Mouse (Mus musculus) liver, embryonic 14.5 days (tissue): ENCODE results near the gene Nanos3. TPM values are rescaled to one million over a fixed set of nuclear protein-coding genes. Genes with fewer than 3 reads are reported as not detected.

Source experiments
- ATAC-seq: fragments of 200-750 bp; cut with Nextera tagmentation; 2 replicates; pipeline ENCODE4 v1.8.0; 2017; ENCODE audit warnings: moderate number of reproducible peaks, mild to moderate bottlenecking, moderate library complexity; ENCODE audit not compliant: insufficient read depth
- DNase-seq, 3 experiments: peaks; one replicate each; pipeline ENCODE4 v3.0.0-alpha.2; 2012 to 2013; ENCODE audit warnings: low read depth in 3 of 3, low spot score in 3 of 3
- H3K27ac ChIP-seq: fragments of 300-500 bp; sonication (generic); 2 replicates; pipeline ENCODE4 v1.5.1; 2014; ENCODE audit warnings: moderate library complexity, mild to moderate bottlenecking, control low read depth, inconsistent platforms
- H3K27me3 ChIP-seq: fragments of 300-500 bp; sonication (generic); 2 replicates; pipeline ENCODE4 v1.6.1; 2014; ENCODE audit warnings: mild to moderate bottlenecking, low read length, moderate library complexity; ENCODE audit not compliant: control insufficient read depth, insufficient read depth
- H3K36me3 ChIP-seq: fragments of 300-500 bp; sonication (generic); replicated peaks from 2 replicates; pipeline ENCODE4 v1.6.1; 2014; ENCODE audit warnings: low read depth; ENCODE audit not compliant: control insufficient read depth, insufficient read depth
- H3K4me1 ChIP-seq, 2 experiments: fragments of 200-500 bp in 1 of 2; fragments of 300-500 bp in 1 of 2; sonication (generic) in 1 of 2; replicated peaks; 2 replicates each; pipeline ENCODE4 v1.6.1; 2012 to 2014; ENCODE audit warnings: antibody characterized with exemption in 1 of 2, inconsistent platforms in 1 of 2, low read length in 1 of 2; ENCODE audit not compliant: control insufficient read depth in 2 of 2, insufficient read depth in 2 of 2
- H3K4me2 ChIP-seq: fragments of 300-500 bp; sonication (generic); 2 replicates; pipeline ENCODE4 v1.6.1; 2014; ENCODE audit warnings: low read depth, mild to moderate bottlenecking, control low read depth, moderate library complexity
- H3K4me3 ChIP-seq, 2 experiments: fragments of 200-500 bp in 1 of 2; fragments of 300-500 bp in 1 of 2; sonication (generic) in 1 of 2; 2 replicates each; pipeline ENCODE4 v1.5.1; 2012 to 2014; ENCODE audit warnings: low read depth in 2 of 2, low read length in 2 of 2, mild to moderate bottlenecking in 2 of 2, control low read depth in 1 of 2, inconsistent platforms in 1 of 2, moderate library complexity in 1 of 2; ENCODE audit not compliant: insufficient read depth in 1 of 2
- H3K9ac ChIP-seq: fragments of 300-500 bp; sonication (generic); replicated peaks from 2 replicates; pipeline ENCODE4 v1.6.1; 2014; ENCODE audit warnings: mild to moderate bottlenecking, control low read depth, moderate library complexity
- H3K9me3 ChIP-seq: fragments of 300-500 bp; sonication (generic); 2 replicates; pipeline ENCODE4 v1.6.1; 2016; ENCODE audit warnings: low read length, mixed read lengths; ENCODE audit not compliant: control insufficient read depth
- CTCF ChIP-seq: IDR thresholded peaks from 2 replicates; pipeline ENCODE4 v1.5.1; 2016; ENCODE audit warnings: antibody characterized with exemption, low read depth, control low read depth
- EP300 ChIP-seq: IDR thresholded peaks from 2 replicates; pipeline ENCODE4 v1.6.1; 2016; ENCODE audit warnings: antibody characterized with exemption, low read depth
- WGBS: fragments of 180-500 bp; shearing (Covaris S2); extraction: QIAGEN DNeasy Blood & Tissue Kit; methylation state at CpG from one replicate; pipeline ENCODE4 v1.1.7; 2014; ENCODE audit not compliant: insufficient replicate concordance; 5-methylcytosine and 5-hydroxymethylcytosine counted together
- polyA plus RNA-seq, 2 experiments: library from polyadenylated mRNA; depleted of rRNA in 1 of 2; stranded (reverse) in 1 of 2; unstranded in 1 of 2; fragments of >200 nt; fragmentation: Nextera tagmentation in 1 of 2; extraction: Ambion mirVana in 1 of 2; gene quantifications; 2 replicates each; pipeline versions ENCODE4 v1.2.1 to v1.2.3; 2012 to 2014

Nanos3 gene
- 0.12 TPM in 1 of 2 replicates, not detected in the other for polyA plus RNA-seq (2012; rRNA removed)
- polyA plus RNA-seq (2014; fragmentation: Nextera tagmentation; extraction: Ambion mirVana) = not detected in 2 replicates

- no peak for DNase-seq
- Histone ChIP-seq H3K9ac (no peak within 1 kb of the TSS), H3K4me1 (peaks cover 0 to 16% of the 10 kb centered on the region in 2 experiments; a peak in 2 of 4 replicates)
Measured at GRCm38 (mm10) chr8:84185117-84185516, at the start of gene Nanos3. Nanos3 (minus strand) TSS chr8:84185217.

DNA sequence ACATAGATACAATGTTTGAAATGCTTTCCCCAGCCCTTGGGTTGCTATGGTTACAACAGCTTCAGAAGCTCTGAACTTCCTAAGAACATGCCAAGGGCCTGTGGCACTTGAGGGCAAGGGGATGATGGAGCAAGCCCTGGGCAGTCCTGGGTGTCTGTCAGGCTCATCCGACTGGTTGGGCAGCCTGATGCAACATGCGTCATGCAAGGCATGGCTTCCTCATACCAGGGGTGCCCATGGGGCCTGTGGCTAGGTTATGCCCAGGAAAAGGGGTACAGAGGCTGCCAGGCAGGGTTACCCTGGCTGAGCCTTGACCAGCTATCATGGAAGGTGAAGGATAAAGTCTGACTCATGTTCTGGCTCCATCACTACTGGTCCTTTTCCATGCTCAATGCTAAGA is 48.0 kb upstream of the Nanos3 start:
- Histone ChIP-seq H3K36me3 (no peaks in the 10 kb centered on the region), H3K4me2 (no peak overlapping the region), H3K4me1 (peaks cover 2 to 4% of the 10 kb centered on the region in 2 experiments; a peak in 3 of 4 replicates), H3K27ac (no peak overlapping the region), H3K9ac (no peak overlapping the region), H3K4me3 (no peak overlapping the region), H3K9me3 (no peaks in the 10 kb centered on the region), H3K27me3 (no peaks in the 10 kb centered on the region)
- 59% methylated on average over 2 of the region's 2 CpGs for WGBS
- ATAC-seq (no peak), DNase-seq (no peak)
- TF ChIP-seq EP300 (no peak), CTCF (no peak)

More at GRCm38 (mm10) chr8:84185117-84185516, at the start of gene Nanos3:
- Histone ChIP-seq H3K9me3 (no peaks in the 10 kb centered on the region), H3K36me3 (no peaks in the 10 kb centered on the region), H3K4me3 (peak within 1 kb of the TSS; percentile 53 to 58; a peak in 3 of 4 replicates), H3K27ac (no peak within 1 kb of the TSS), H3K4me2 (peak within 1 kb of the TSS; percentile 64), H3K27me3 (peaks cover 26% of the 10 kb centered on the region)
- no peak for ATAC-seq
- WGBS = 73% methylated on average over 7 of the region's 7 CpGs
- TF ChIP-seq CTCF (no peak), EP300 (no peak)

GRCm38 (mm10) chr8:84230735-84231134 is 45.7 kb upstream of the Nanos3 start:
- Histone ChIP-seq H3K27ac (no peak overlapping the region), H3K36me3 (no peaks in the 10 kb centered on the region), H3K9me3 (no peaks in the 10 kb centered on the region), H3K4me3 (no peak overlapping the region), H3K27me3 (no peaks in the 10 kb centered on the region), H3K9ac (no peak overlapping the region), H3K4me1 (no peaks in the 10 kb centered on the region), H3K4me2 (no peak overlapping the region)
- WGBS = 61% methylated on average over 17 of the region's 17 CpGs
- TF ChIP-seq EP300 (no peak), CTCF (peak; percentile 57; the same call in 1 of the 2 replicates)
- no peak for DNase-seq
- no peak for ATAC-seq

- 79% methylated on average over 21 of the region's 21 CpGs for WGBS
- Histone ChIP-seq H3K4me1 (no peaks in the 10 kb centered on the region), H3K9ac (no peak overlapping the region), H3K9me3 (no peaks in the 10 kb centered on the region), H3K36me3 (no peaks in the 10 kb centered on the region), H3K4me3 (no peak overlapping the region), H3K27ac (no peak overlapping the region), H3K27me3 (no peaks in the 10 kb centered on the region), H3K4me2 (no peak overlapping the region)
- TF ChIP-seq CTCF = no peak
- TF ChIP-seq EP300 = no peak
- DNase-seq (no peak), ATAC-seq (no peak)
Measured at GRCm38 (mm10) chr8:84223322-84224029, 38.5 kb upstream of the Nanos3 start.

GRCm38 (mm10) chr8:84222566-84223165 is 37.6 kb upstream of the Nanos3 start:
- ATAC-seq = no peak; the same call in 1 of the 2 replicates

More at GRCm38 (mm10) chr8:84222566-84223165, 37.6 kb upstream of the Nanos3 start:
- Histone ChIP-seq H3K27me3 (no peaks in the 10 kb centered on the region), H3K4me2 (no peak overlapping the region), H3K4me1 (no peaks in the 10 kb centered on the region), H3K4me3 (no peak overlapping the region), H3K27ac (no peak overlapping the region), H3K9me3 (no peaks in the 10 kb centered on the region), H3K9ac (no peak overlapping the region), H3K36me3 (no peaks in the 10 kb centered on the region)
- WGBS = 52% methylated on average over 9 of the region's 9 CpGs
- TF ChIP-seq CTCF (no peak), EP300 (no peak)
- no peak for DNase-seq
